Mouse (Mus musculus) adrenal gland, postnatal 4 days (tissue): ENCODE measurements at regions not wholly inside any gene's neighbourhood (a gene's known extent, or its start where the extent isn't known, plus 50 kb on each side); places are given as distances from the start of the nearest gene placed in this dataset.

Experiments
- DNase-seq, 2 experiments: peaks; one replicate each; pipeline ENCODE4 v3.0.0; 2021 to 2022; ENCODE audit warnings: low spot score in 2 of 2, mixed read lengths in 2 of 2

DNA sequence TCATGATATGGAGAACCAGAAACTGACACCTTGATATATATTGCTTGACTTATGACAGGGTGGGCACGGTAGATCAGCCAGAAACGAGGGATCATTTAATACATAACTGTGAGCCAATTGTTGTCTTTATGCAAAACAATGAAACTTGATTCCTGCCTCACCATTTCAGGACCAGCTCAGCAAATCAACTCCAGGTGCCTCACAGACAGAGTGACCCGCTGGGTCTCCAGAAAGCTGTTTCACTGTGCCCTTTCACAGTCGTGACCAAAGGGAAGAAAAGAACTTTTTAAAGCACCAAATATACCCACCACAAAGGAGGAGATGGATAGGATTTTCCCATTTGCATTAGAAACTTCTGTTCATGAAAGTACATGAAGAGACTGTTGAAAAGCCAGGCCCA lies 443.0 kb upstream of the Mki67 start:
- no peak for DNase-seq

DNA sequence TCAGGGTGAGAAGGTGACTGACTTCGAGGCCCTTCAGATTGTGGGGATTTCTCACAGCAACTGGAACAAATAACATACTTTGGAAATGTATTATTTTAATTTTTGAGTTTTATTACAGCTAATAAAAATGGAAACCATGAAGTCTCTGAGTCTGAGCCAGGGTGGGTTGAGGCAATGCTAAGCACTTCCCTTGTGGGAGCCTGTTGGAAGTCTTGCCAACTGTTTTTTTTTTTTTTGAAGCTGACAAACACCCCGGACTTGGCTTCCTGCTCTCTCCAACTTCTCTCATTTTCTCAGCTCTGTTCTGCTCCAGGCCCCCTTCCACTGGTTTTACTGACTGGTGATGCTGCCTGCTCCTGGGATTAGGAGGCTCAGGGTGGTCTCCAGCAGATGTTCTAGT lies 445.4 kb upstream of the Mki67 start:
- no peak for DNase-seq

DNA sequence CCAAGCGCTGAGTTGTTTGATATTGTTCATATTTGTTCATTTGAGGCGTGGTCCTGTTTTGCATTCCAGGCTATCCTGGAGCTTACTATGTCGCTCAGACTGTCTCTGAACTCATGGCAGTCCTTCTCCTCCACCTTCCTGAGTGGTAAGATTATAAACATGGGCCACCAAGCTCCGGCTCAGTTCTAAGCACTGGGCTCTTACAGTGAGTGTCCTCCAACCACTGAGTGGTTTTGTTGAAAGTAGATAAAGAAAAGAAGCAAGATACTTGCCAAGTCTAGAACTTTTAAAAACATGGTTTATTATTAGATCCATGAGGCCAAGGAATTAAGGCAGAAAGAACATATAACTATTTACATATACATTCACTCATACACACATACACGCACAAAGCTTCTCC lies 448.7 kb upstream of the Mki67 start:
- DNase-seq, result no peak

DNA sequence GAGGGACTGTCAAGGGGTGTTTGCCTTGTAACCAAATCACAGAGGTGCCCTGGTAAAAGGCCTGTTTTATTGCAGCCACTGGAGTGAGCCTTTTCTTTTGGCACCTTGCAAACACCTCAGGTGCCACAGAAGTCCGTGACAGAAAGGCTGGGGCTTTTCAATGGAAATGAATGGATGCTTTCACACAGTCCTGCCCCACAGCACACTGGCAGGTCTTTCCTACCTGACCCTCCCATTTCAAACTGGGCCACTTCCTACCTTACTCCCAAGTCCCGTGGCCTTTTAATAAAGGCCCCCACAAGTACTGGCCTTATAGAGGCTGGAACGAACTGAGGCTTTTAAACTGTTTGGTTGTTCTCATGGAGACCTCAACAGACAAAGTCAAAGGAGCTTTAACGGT lies 453.1 kb upstream of the Mki67 start:
- no peak for DNase-seq

DNA sequence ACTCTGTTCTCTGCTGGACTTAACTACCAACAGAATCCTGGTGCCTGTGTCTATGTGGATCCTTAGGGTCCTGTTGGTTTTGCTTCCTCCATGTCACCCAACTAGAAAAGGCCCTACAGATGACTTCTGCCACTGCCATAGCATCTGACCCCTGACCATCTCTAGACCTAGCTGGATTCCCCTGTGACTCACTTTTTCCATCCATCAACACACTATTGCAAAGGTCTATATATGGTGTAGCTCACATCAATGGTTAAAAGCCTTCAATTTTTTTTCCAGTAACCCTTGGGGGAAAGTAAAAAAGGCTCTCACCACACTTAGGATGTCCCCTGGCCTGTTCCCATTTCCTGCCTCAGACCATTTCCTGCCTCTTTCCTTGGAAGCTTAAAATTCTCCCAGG lies 460.2 kb upstream of the Mki67 start:
- no peak for DNase-seq

DNA sequence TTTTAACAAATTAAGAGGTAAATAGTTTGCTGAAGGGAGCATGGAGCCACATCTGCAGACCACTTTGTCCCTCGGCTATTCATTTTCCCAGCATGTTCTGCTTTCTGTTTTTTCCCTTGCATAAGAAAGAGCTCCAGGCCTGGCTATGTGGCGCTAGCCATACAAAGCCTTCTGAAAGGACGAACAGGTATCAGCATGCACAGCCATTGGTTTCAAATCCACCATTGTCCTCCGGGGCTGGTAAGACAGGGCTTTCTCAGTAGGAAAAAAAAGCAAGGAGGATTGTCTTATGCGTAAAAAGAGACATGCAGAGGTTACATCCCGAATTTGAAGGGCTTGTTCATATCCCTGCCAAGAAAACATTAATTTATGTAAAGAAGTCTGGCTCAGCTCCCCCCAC lies 464.8 kb upstream of the Mki67 start:
- no peak for DNase-seq

DNA sequence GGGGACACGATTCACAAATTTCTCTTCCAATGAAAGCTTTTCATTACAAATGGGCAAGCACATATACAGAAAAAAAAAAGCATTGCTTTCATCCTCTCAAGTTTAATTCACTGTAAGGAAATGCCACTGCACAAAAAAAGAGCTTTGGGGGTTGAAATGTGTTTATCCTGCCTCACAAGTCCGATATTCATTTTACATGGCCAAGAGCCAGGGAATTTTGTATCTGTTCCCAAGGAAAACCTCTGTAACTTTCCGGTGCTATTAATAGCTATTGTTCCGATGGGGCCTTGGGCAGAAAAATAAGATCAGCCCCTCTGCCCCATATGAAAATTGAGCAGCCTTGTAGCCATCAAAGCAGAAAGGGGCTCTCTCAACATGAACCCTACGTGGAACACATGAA lies 465.9 kb upstream of the Mki67 start:
- no peak for DNase-seq

DNA sequence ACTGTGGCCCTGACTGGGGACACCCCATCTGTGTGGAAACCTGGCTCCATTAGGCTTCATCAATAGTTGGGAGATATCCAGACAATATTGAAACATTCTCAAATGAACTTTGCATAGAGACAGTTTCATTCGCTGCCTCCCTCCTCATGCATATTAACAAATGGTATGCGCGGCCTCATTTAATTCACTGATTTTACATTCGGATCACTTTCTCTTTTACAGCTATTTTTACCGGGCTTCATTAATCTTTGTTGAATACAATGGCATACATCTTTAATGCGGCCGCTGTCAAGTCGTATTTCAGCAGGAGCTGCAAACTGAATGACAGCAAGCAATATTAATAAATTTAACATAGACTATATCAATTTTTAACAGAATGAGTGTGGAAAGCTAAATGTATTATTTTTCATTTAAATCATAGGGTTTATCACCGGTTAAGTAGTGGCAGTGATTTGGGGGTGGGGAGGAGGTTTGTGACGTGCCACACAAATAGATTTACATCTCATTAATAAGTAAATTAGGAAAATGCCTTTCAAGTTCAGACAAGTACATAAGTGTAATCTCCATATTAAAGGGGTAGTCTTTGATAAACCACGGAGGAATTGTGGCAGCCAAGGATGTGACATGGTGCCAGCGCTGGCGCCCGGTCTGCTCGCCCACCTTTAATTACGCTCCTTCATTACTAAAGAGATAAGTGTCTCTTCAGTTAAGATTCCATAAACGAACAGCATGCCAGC lies 480.4 kb upstream of the Mki67 start:
- no peak for DNase-seq

DNA sequence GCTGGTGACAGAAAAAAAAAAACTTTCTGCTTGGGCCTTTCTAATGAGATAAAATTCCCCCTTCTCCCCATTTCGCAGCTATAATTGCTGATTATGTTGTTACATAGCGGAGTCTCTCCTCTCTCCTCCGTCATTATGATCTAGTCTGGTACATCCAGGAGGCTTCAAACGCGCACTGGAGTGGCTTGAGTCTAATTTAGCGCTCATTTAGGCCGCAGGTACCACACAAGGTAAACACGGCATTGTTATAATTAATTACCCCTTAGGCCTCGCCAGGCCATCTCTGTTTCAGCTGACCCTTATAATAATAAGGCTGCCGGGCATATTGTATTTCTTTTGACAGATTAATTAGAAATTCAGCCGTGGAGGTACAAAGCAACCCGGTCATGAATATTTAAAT lies 492.7 kb upstream of the Mki67 start:
- no peak for DNase-seq

DNA sequence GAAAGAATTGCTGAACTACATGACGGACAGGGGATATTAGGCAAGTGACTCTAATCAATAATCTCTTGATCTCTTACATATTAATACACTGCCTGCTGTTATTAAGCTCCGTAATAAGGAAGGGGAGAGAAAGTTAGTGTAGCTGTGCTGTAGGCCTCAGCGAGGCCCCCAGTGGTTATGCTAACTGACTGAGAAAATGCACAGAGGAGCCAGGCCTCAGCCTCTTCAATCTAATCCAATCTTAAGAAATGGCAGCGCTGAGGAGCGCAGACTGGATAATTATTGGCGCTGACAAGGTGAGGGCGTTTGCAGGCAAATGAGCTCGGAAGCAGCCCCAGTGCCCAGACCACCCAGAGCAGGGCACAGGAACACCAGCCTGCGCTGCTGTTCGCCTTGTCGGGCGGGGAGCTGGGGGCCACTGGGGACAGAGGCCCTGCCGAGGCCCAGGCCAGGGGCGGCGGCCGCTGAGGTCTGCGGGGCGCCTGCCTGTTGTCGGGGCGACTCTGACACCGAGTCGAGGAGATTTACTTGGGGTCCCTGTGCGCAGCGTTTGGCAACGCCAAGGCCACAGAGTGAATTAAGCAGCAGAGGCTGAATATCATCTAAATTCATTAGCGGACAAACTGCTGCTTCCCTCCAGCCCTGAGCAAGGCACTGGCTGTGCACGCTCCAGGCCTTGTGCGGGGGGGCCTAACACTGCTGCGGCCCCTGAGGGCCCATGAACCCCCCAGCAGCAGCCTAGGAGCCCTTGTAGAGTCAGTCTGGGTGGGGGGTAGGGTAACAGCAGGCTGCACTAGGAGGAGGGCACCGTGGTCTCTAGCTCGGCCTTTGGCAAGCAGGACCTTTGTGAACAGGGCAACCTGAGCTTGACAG lies 493.4 kb upstream of the Mki67 start:
- no peak for DNase-seq

DNA sequence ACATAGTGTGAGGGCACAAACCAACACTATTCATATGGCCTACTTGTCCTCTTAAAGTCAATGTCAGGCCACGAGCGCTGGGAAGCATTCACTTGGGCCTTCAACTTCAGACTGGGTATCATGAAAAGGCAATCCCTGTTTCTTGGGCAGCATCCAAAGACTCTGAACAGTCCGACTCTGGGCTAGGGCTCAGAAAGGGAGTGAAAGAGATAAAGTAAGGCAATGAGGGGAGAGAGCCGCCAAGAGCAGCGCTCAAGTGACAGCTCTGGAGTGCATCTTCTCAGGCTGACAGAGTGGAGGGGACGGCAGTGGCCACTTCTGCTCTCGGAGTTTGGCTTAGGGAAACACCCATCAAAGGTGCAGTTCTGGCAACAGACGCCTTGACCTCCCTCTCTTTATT lies 496.3 kb upstream of the Mki67 start:
- DNase-seq, result no peak

DNA sequence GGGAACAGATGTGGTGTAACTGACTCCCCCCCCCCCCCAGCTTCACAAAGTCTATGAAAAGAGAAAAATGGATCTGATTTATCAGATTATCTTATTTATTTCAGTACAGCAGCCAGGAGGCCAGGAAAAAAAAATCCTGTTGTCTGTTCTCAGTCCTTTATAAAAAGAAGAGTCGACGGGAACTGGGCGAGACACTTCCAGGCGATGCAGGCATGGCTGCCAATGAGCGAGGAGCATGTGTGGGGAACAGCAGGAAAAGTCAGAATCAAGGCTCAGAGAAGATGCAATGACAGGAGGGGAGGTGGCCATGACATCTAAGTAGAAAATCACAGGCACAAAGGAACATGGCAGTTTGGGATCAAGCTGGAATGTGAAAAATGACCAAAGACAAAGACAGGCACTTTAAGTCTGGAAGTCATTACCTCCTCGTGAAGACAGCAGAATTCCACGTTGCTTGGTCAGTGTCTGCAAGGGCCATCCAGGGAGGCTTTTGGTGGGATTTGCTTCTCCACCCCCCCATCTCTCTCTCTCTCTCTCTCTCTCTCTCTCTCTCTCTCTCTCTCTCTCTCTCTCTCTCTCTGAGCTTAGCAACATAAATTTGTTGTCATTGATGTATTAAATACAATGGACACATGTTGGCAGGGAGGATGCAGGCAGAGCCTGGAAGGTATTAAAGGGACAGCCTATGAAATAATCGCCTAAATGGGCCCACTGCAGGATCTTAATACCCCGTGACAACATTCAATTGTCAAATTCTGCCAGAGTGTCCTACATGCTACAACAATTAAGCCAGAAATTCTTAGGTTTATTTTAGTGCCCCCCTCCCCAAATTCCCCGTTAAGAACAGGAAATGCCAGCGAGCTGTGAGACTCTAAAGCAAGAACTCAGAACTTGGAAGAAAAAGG lies 497.1 kb upstream of the Mki67 start:
- no peak for DNase-seq

DNA sequence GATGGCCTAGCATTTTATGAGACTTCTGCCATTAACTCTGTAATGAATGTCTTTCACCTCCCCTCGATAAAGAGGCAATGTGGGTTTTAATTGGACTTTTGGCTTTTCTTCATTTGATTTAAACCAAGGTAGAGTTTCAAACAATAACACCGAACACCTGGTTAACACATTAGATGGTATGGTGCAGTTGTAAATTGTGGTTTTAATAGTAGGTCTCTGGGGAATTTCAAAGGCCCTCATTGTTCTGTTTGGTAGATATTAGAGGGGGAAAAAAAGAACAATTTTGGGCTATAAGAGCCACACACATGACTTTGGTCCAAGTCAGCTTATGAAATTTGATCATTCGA lies 497.8 kb upstream of the Mki67 start:
- DNase-seq, result no peak

DNA sequence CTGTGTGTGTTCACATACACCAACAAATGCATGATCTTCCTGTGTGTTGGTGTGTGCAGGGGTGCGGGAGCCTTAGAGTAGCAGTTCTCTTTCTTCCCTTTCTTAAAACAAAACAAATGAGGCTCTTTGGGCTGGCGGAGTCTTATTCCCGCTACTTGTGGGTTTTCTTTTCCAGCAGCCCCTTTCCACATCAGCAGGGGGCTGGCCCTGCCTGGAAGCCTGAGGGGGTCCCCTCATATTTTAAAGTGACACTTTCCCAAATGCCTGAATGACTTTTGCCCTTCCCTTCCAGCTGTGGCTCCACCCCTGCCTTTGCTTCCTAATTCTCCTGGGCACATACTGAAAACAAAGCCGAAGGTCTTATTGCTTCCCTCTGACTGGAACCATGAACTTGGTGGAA lies 498.3 kb upstream of the Mki67 start:
- no peak for DNase-seq

DNA sequence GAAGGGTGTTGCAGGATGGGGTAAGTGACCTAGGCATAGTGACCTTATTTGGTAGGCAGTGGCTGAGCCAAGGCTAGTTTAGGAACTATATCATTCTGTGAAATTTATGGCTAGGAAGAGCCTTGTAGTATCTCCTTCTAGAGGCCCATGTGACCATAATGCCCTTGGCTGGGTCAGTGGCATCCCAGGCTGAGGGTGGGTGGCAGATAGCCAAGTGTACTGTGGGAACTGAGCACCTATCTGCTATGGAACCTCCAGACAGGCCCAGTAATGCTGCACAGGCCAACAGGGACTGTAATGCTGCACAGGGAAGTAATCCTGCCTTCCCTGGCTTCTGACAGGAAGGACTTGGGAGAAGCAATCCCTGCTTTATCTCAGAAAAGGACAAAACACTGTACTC lies 500.6 kb upstream of the Mki67 start:
- no peak for DNase-seq

DNA sequence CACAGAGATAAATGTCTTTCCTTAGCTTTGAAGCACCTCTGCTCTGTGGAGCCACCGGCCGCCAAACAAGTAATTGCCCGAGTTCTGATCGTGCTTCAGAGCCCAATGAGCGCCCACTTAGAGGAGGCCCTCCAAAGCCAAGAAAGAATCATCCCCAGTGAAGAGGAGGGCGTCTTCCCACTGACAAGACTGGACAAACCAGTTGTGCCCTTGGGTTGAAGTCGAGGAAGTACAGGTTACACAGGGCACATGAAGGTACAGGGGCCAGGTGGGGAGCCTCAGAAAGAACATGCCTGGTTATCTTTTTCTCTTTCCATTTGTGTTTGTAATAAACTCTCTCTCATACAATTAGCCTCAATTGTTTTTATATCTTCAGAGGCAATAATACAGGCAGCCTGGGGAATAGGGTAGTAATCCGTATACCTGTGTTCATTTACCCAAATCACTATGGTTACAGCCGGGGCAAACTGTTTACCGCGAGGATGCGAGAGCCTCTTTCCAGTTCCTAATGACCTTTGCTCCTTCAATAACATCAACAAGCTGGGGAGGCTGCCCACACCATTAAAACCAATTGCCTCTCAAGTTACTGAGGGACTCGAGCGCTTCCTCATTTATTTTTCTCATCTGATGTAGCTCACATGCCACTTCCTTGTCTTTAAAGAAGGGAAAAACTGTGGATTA lies 503.5 kb upstream of the Mki67 start:
- no peak for DNase-seq

DNA sequence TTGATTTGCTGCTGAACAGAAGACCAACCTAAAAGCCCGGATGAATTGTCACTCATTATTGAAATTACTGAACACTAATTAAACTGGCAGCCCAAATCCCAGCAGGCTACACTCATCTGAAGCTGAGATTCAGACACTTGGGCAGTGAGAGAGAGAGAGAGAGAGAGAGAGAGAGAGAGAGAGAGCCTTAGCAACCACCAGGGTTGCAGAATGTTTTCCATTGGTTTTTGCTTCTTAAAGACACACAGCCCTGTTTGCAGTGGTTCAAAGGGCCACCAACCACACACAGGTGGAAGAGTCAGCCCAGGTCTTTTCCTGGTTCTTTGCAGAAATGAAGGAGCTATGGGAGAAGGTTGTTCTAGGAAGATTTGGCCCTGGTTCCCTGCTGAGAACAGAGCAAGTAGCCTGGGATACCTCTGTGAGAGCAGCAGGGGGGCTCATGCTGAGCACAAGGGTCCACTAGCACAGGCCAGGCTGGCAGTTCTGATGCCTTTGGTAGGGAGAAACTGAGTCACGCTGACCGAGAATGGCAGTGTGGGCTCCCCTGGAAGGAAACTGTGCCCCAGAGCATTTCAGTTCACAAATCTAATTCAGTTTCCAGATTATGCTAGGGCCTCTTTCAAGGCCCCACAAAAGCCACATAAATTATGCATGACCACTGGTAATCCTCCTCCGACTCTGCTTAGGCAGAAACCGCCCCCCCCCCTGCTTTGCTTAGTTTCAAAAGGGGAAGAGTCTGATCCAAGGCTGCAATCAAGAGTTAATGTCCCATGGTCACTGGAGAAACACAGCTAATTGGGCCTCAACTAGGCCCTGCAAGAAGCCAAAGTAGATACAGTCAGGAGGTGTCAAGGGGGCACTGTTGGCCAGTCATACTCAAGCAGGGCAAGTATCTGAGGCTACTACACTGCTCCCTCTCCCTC lies 504.3 kb upstream of the Mki67 start:
- DNase-seq, result no peak

DNA sequence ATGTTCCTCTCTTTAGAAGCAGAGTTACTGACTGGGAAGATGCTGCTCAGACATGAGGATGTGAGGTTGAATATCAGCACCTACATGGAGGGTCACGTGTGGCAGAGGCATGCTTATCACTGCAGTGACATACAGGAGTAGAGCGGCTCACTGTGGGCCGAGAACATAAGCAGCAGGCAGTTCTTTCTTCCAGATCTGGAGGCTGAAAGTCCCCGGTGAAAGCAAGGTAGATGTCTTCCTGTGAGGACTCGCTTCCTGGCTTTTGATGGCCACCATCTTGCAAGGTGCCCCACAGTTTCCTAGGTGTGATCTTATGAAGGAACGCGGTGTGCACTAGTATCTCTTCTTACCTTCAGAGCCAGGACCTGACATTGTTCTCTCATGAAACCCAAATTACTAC lies 505.5 kb upstream of the Mki67 start:
- no peak for DNase-seq

DNA sequence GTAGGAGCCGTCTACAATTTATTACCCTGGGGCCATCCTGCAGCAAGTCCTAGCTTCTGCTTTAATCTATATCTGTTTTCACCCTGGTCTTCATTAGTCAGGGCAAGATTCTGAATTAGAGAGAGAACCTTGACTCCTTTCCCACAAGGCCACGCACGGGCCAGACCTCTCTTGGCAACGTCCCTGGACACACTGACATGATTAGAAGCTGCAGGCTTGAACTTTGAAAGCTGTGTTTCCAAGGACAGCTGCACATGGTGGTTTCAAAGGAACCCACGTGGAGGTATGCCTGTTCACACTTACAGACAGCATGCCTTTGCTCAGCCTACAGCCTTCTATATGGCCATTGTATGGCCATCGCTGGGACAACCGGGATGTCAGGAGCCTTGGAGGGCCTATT lies 509.9 kb upstream of the Mki67 start:
- DNase-seq, result no peak

DNA sequence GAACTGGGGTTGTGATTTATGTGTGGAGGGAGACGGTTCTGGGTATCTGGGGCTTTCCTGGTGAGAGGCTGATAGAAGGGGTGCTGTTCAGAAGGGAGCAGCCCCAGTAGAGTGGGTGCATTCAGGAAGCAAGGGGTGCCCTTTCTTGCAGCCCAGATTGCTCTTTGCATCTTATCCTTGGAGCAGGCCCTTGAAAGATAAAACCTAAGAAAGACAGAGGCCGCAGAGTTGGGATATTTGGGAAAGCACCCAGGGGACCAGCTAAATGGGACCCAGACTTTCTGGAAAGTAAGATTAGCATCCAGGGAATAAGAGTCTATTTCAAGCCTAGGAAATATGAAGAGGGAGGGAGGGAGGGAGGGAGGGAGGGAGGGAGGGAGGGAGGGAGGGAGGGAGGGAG lies 512.2 kb upstream of the Mki67 start:
- DNase-seq, result no peak
